Mouse (Mus musculus): ENCODE results near the gene H2-Eb1. TPM values are rescaled to one million over a fixed set of nuclear protein-coding genes. Genes with fewer than 3 reads are reported as not detected.

Gene H2-Eb1
- polyA plus RNA-seq, 1 experiment from 2014 or later: 1.4 TPM

- H3K4me3 ChIP-seq: no peak overlapping the region
- peaks cover 12% of the 10 kb centered on the region; the same call in 1 of the 2 replicates for H3K27me3 ChIP-seq (replicated peaks)
- 6% methylated on average over 4 of the region's 4 CpGs for WGBS
- H3K27ac ChIP-seq (ENCODE audit: poor library complexity, severe bottlenecking): no peak overlapping the region
- no peaks in the 10 kb centered on the region for H3K36me3 ChIP-seq
- H3K4me2 ChIP-seq: no peak overlapping the region
- no peak for ATAC-seq (ENCODE audit: insufficient number of reproducible peaks, low FRiP score)
- 0 out of 2 replicates have a peak, but pooled peaks cover under 1% of the 10 kb centered on the region for H3K9me3 ChIP-seq (replicated peaks)
- H3K9ac ChIP-seq: no peak overlapping the region
- no peaks in the 10 kb centered on the region for H3K4me1 ChIP-seq (replicated peaks)
Observed at GRCm38 (mm10) chr17:34349429-34349828, 43.8 kb downstream of the H2-Eb1 start.

DNA sequence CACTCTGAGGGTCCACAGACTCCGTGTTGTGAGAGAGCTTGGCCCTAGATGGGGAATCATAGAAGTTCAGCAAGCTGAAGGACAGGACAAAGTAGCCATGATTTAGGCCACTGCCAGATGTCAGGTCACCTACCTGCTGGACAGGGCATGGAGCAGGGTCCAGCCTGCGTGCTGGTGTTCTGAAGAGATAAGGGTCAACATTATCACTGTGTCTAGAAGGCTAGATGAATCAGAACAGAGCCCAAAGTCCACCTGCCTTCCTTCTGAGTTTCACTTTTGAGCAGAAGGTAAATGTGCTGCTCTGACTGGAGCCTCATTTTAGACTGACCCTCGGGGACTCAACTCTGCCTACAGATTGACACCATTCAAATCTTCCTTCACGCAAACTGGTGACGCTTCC, 48.9 kb downstream of the H2-Eb1 start, which contains the start of gene Btnl2:
Btnl2 (plus strand) TSS at position 284 of the 400 bp plus-strand sequence.
- Histone ChIP-seq H3K9me3 (replicated peaks) (0 out of 2 replicates have a peak, but pooled peaks cover 7% of the 10 kb centered on the region), H3K4me1 (replicated peaks) (no peaks in the 10 kb centered on the region), H3K36me3 (no peaks in the 10 kb centered on the region), H3K4me2 (no peak within 1 kb of the TSS), H3K27me3 (replicated peaks) (0 out of 2 replicates have a peak, but pooled peaks cover 6% of the 10 kb centered on the region), H3K4me3 (no peak within 1 kb of the TSS), H3K27ac (ENCODE audit: poor library complexity, severe bottlenecking) (no peak within 1 kb of the TSS), H3K9ac (no peak within 1 kb of the TSS)
- 76% methylated on average over 5 of the region's 5 CpGs for WGBS
- ATAC-seq (ENCODE audit: insufficient number of reproducible peaks, low FRiP score): no peak

DNA sequence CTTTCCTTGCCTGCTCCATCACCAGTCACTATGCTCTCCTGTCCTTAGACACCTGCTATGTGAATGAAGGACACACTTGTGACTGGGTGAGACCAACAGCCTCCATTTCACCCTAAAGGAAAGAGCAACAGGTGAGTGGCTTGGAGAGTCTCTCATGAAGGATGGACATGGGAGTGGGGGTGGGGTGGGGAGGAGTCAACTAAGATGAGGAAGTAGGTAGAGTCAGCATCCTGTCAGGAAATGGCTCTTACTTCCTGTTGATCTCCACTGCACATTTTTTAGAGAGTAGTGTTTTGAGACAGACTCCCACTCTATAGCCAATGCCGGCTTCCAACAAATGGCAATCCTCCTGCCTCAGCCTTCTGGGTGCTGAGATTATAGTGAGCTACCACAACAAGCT, 49.3 kb downstream of the H2-Eb1 start:
- Histone ChIP-seq H3K4me3 (no peak overlapping the region), H3K9me3 (replicated peaks) (0 out of 2 replicates have a peak, but pooled peaks cover 7% of the 10 kb centered on the region), H3K4me2 (no peak overlapping the region), H3K9ac (no peak overlapping the region), H3K36me3 (no peaks in the 10 kb centered on the region), H3K27me3 (replicated peaks) (0 out of 2 replicates have a peak, but pooled peaks cover 4% of the 10 kb centered on the region), H3K4me1 (replicated peaks) (no peaks in the 10 kb centered on the region), H3K27ac (ENCODE audit: poor library complexity, severe bottlenecking) (no peak overlapping the region)
- ATAC-seq (ENCODE audit: insufficient number of reproducible peaks, low FRiP score): no peak
- 73% methylated on average over 1 of the region's 1 CpGs for WGBS

DNA sequence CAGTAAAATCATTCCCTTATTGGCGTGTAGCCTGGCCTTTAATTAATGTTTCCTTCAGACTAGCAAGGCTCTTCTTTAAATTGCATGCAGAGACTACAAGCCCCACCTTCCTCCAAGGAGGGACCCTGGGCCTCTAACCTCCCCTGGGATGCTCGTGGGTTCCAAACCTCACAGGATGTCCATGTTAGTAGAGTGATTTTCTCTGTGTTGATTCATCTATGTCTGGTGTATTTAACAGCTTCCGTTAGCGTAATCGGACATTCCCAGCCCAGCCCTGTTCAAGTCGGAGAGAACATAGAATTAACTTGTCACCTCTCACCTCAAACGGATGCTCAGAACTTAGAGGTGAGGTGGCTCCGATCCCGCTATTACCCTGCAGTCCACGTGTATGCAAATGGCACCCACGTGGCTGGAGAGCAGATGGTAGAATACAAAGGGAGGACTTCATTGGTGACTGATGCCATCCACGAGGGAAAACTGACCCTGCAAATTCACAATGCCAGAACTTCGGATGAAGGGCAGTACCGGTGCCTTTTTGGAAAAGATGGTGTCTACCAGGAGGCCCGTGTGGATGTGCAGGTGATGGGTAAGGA, 57.4 kb downstream of the H2-Eb1 start:
- H3K4me2 ChIP-seq: no peak overlapping the region
- H3K4me3 ChIP-seq: no peak overlapping the region
- H3K27ac ChIP-seq (ENCODE audit: poor library complexity, severe bottlenecking): no peak overlapping the region
- peaks cover 4% of the 10 kb centered on the region; the same call in 1 of the 2 replicates for H3K9me3 ChIP-seq (replicated peaks)
- ATAC-seq (ENCODE audit: insufficient number of reproducible peaks, low FRiP score): no peak
- 0 out of 2 replicates have a peak, but pooled peaks cover 7% of the 10 kb centered on the region for H3K27me3 ChIP-seq (replicated peaks)
- H3K9ac ChIP-seq: no peak overlapping the region
- WGBS: 80% methylated on average over 15 of the region's 15 CpGs
- no peaks in the 10 kb centered on the region for H3K4me1 ChIP-seq (replicated peaks)
- H3K36me3 ChIP-seq: no peaks in the 10 kb centered on the region

GRCm38 (mm10) chr17:34363676-34364310, 58.1 kb downstream of the H2-Eb1 start:
- Histone ChIP-seq H3K27me3 (replicated peaks) (0 out of 2 replicates have a peak, but pooled peaks cover 7% of the 10 kb centered on the region), H3K36me3 (no peaks in the 10 kb centered on the region), H3K4me1 (replicated peaks) (no peaks in the 10 kb centered on the region), H3K4me3 (no peak overlapping the region), H3K4me2 (no peak overlapping the region), H3K27ac (ENCODE audit: poor library complexity, severe bottlenecking) (no peak overlapping the region), H3K9me3 (replicated peaks) (peaks cover 4% of the 10 kb centered on the region; the same call in 1 of the 2 replicates), H3K9ac (no peak overlapping the region)
- ATAC-seq (ENCODE audit: insufficient number of reproducible peaks, low FRiP score): no peak
- WGBS: 72% methylated on average over 3 of the region's 3 CpGs

DNA sequence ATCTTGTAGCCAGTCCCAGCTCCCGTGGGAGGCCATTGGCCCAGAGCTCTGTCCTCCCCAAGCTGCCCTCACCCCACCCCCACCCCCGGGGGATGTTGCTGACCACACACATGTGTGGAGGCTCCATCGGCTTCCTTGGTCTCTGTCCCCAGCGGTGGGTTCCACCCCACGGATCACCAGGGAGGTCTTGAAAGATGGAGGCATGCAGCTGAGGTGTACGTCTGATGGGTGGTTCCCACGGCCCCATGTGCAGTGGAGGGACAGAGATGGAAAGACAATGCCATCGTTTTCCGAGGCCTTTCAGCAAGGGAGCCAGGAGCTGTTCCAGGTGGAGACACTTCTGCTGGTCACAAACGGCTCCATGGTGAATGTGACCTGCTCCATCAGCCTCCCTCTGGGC, 59.4 kb downstream of the H2-Eb1 start:
- Histone ChIP-seq H3K27me3 (replicated peaks) (0 out of 2 replicates have a peak, but pooled peaks cover 7% of the 10 kb centered on the region), H3K36me3 (no peaks in the 10 kb centered on the region), H3K4me1 (replicated peaks) (no peaks in the 10 kb centered on the region), H3K4me3 (no peak overlapping the region), H3K4me2 (no peak overlapping the region), H3K9me3 (replicated peaks) (peaks cover 4% of the 10 kb centered on the region; the same call in 1 of the 2 replicates), H3K27ac (ENCODE audit: poor library complexity, severe bottlenecking) (no peak overlapping the region), H3K9ac (no peak overlapping the region)
- 69% methylated on average over 10 of the region's 10 CpGs for WGBS
- ATAC-seq (ENCODE audit: insufficient number of reproducible peaks, low FRiP score): no peak

Other genes with a start within 250 kb of the H2-Eb1 start
- 0.26 and 0.37 TPM in 2 replicates for gene H2-Oa, start 213.5 kb upstream of the H2-Eb1 start, polyA plus RNA-seq (2016; fragmentation: Nextera tagmentation; extraction: Ambion mirVana)
- gene H2-DMa, start 186.3 kb upstream of the H2-Eb1 start, polyA plus RNA-seq (2016; fragmentation: Nextera tagmentation; extraction: Ambion mirVana): 3.9 and 7.8 TPM in 2 replicates
- 89.4 and 90.6 TPM in 2 replicates for gene Brd2, start 183.2 kb upstream of the H2-Eb1 start, polyA plus RNA-seq (2016; fragmentation: Nextera tagmentation; extraction: Ambion mirVana)
- gene H2-DMb2, start 162.6 kb upstream of the H2-Eb1 start, polyA plus RNA-seq (2016; fragmentation: Nextera tagmentation; extraction: Ambion mirVana): 0.21 TPM in 1 of 2 replicates, not detected in the other
- gene H2-DMb1, start 152.8 kb upstream of the H2-Eb1 start, polyA plus RNA-seq (2016; fragmentation: Nextera tagmentation; extraction: Ambion mirVana): 0.33 and 0.41 TPM in 2 replicates
- 1.1 TPM in 2 replicates for gene Tap1, start 118.3 kb upstream of the H2-Eb1 start, polyA plus RNA-seq (2016; fragmentation: Nextera tagmentation; extraction: Ambion mirVana)
- 0.59 and 0.91 TPM in 2 replicates for gene Psmb9, start 118.1 kb upstream of the H2-Eb1 start, polyA plus RNA-seq (2016; fragmentation: Nextera tagmentation; extraction: Ambion mirVana)
- gene Psmb8, start 108.1 kb upstream of the H2-Eb1 start, polyA plus RNA-seq (2016; fragmentation: Nextera tagmentation; extraction: Ambion mirVana): 1.9 and 2.0 TPM in 2 replicates
- gene Tap2, start 102.3 kb upstream of the H2-Eb1 start, polyA plus RNA-seq (2016; fragmentation: Nextera tagmentation; extraction: Ambion mirVana): 1.3 and 1.7 TPM in 2 replicates
- gene H2-Ob, start 67.0 kb upstream of the H2-Eb1 start, polyA plus RNA-seq (2016; fragmentation: Nextera tagmentation; extraction: Ambion mirVana): 0.15 TPM in 1 of 2 replicates, not detected in the other
- 11.8 and 15.2 TPM in 2 replicates for gene H2-Ab1, start 48.2 kb upstream of the H2-Eb1 start, polyA plus RNA-seq (2016; fragmentation: Nextera tagmentation; extraction: Ambion mirVana)
- gene H2-Aa, start 18.0 kb upstream of the H2-Eb1 start, polyA plus RNA-seq (2016; fragmentation: Nextera tagmentation; extraction: Ambion mirVana): 0.20 and 0.33 TPM in 2 replicates
- not detected in 2 replicates for gene H2-Eb2, start 19.8 kb downstream of the H2-Eb1 start, polyA plus RNA-seq (2016; fragmentation: Nextera tagmentation; extraction: Ambion mirVana)
- gene Btnl2, start 49.0 kb downstream of the H2-Eb1 start, polyA plus RNA-seq (2016; fragmentation: Nextera tagmentation; extraction: Ambion mirVana): 0.09 TPM in 1 of 2 replicates, not detected in the other
- not detected in 2 replicates for gene Btnl1, start 71.3 kb downstream of the H2-Eb1 start, polyA plus RNA-seq (2016; fragmentation: Nextera tagmentation; extraction: Ambion mirVana)
- not detected in 2 replicates for gene BC051142, start 93.0 kb downstream of the H2-Eb1 start, polyA plus RNA-seq (2016; fragmentation: Nextera tagmentation; extraction: Ambion mirVana)
- not detected in 2 replicates for gene Btnl4, start 171.5 kb downstream of the H2-Eb1 start, polyA plus RNA-seq (2016; fragmentation: Nextera tagmentation; extraction: Ambion mirVana)
- gene Btnl6, start 211.5 kb downstream of the H2-Eb1 start, polyA plus RNA-seq (2016; fragmentation: Nextera tagmentation; extraction: Ambion mirVana): not detected in 2 replicates

All from heart, embryonic 12.5 days (tissue).